Mouse (Mus musculus) kidney, embryonic 14.5 days (tissue): ENCODE results near the gene Sem1. TPM values are rescaled to one million over a fixed set of nuclear protein-coding genes. Genes with fewer than 3 reads are reported as not detected.

ENCODE experiments used
- ATAC-seq: fragments of 200-750 bp; cut with Nextera tagmentation; 2 replicates; pipeline ENCODE4 v1.8.0; 2017; ENCODE audit warnings: moderate number of reproducible peaks, mild to moderate bottlenecking, moderate TSS enrichment, moderate library complexity; ENCODE audit not compliant: low FRiP score, low TSS enrichment
- H3K27ac ChIP-seq: fragments of 300-500 bp; sonication (generic); 2 replicates; pipeline ENCODE4 v1.5.1; 2014; ENCODE audit warnings: low read depth, mild to moderate bottlenecking, low read length, moderate library complexity, mixed read lengths
- H3K27me3 ChIP-seq: fragments of 300-500 bp; sonication (generic); 2 replicates; pipeline ENCODE4 v1.6.1; 2014; ENCODE audit warnings: mild to moderate bottlenecking, low read length; ENCODE audit not compliant: control insufficient read depth, insufficient read depth
- H3K36me3 ChIP-seq: fragments of 300-500 bp; sonication (generic); 2 replicates; pipeline ENCODE4 v1.6.1; 2014; ENCODE audit warnings: low read length, mixed read lengths; ENCODE audit not compliant: control insufficient read depth, insufficient read depth
- H3K4me1 ChIP-seq: fragments of 300-500 bp; sonication (generic); 2 replicates; pipeline ENCODE4 v1.6.1; 2014; ENCODE audit warnings: low read length, mixed read lengths; ENCODE audit not compliant: control insufficient read depth, insufficient read depth
- H3K4me2 ChIP-seq: fragments of 300-500 bp; sonication (generic); replicated peaks from 2 replicates; pipeline ENCODE4 v1.6.1; 2014; ENCODE audit warnings: low read depth, mild to moderate bottlenecking, low read length
- H3K4me3 ChIP-seq: fragments of 300-500 bp; sonication (generic); 2 replicates; pipeline ENCODE4 v1.5.1; 2014; ENCODE audit warnings: mild to moderate bottlenecking, low read length
- H3K9ac ChIP-seq: fragments of 300-500 bp; sonication (generic); 2 replicates; pipeline ENCODE4 v1.6.1; 2014; ENCODE audit warnings: low read depth, mild to moderate bottlenecking, low read length, moderate library complexity
- H3K9me3 ChIP-seq: fragments of 300-500 bp; sonication (generic); 2 replicates; pipeline ENCODE4 v1.6.1; 2016; ENCODE audit warnings: low read length; ENCODE audit not compliant: control insufficient read depth
- WGBS: fragments of 180-500 bp; shearing (Covaris S2); extraction: QIAGEN DNeasy Blood & Tissue Kit; methylation state at CpG from one replicate; pipeline ENCODE4 v1.1.7; 2014; 5-methylcytosine and 5-hydroxymethylcytosine counted together
- polyA plus RNA-seq: library from polyadenylated mRNA; unstranded; fragments of >200 nt; fragmentation: Nextera tagmentation; extraction: Ambion mirVana; gene quantifications from 2 replicates; pipeline ENCODE4 v1.2.1, GENCODE M21; 2014

The Sem1 gene
- polyA plus RNA-seq, result 256 and 375 TPM in 2 replicates

DNA sequence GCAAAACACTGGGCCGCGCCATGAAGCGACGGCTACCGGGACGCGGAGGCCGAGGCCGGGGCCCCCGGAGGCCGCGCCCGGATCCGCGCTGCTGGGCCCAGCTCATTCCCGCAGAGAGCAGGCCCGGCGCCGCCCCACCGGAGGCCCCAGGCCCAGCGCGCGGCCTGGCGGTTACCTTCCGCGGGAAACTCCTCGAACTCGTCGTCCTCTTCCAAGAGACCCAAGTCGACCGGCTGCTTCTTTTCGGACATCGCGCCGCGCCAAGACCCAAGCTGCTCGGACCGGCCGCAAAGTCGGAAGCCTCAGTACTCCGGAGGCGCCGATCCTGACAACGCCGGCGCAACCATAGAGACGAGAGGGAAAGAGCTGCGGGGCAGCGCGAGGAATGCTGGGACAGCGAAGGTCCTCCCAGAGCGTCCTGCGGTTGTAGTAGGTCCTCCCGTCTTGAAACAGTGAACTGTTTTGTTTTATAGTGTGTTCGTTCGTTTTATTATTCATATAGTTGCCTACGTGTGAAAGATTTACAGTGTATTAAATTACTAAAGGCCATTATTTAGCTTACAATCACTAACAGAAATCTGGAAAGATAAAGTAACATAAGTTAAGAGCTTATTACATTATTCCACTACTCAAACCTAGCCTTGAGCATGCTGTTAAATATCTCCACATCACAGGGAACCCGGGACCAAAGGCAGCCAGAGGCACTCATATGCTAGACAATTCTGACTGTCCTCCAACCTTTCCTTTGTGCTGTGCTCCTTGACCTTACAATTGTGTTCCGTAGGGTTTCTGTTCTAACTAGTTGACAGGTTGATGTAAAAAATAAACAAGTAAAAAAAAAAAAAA, at the start of gene Sem1:
TSS of gene Sem1 (minus strand) at position 360 of the 846 bp plus-strand sequence.
- peak within 1 kb of the TSS; percentile 93 for H3K27ac ChIP-seq
- peak; percentile 99 for ATAC-seq
- WGBS, result under 1% methylated on average over 56 of the region's 59 CpGs

DNA sequence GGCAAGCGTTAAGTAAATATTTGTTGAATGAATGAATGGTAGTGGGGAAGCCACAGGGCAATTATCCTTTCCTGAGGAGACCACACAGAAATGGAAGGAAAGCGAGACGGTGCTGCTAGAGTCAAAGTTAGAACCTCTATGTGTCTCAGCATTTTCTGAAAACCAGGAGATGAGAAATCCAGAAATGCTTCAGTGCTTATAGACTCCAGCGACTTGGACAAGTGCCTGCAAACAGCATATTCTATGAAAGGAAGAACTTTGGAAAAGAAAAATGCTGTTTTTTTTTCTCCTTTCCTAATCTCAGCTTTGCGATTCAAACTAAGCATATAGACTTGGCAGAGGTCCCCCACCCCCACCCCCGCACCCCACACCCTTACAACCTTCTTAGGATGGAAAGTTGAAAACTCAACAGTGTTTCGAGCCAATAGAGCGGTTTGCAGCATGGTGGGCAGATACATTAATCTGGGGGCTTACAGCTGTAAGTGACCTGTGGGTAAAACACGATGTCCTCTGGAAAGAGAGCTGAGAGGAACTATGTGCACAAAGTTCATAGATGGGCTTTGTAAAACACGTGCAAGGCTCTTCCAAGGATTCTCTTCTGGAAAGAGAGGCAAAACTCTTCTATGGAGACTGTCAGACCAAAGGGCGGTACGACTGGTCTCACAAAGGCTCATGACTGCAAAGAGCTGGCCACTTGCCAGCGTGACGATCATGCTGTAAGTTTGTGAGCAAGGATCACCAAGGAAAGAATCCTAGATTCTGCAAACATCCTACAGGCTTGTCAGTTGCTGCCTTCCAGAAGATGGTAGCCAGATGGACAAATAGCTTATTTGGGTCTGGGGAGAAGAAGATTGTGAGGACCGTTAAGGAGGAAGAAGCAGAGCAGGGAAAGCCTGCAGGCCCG, 44.6 kb upstream of the Sem1 start:
- WGBS, result 66% methylated on average over 16 of the region's 16 CpGs
- Histone ChIP-seq H3K9me3 (no peaks in the 10 kb centered on the region; the same call in 1 of the 2 replicates), H3K27me3 (no peaks in the 10 kb centered on the region), H3K4me2 (no peak overlapping the region), H3K9ac (no peak overlapping the region), H3K4me1 (no peaks in the 10 kb centered on the region), H3K4me3 (no peak overlapping the region), H3K27ac (no peak overlapping the region), H3K36me3 (no peaks in the 10 kb centered on the region)
- ATAC-seq, result no peak

More for the DNA sequence above, at the start of gene Sem1:
- Histone ChIP-seq H3K9me3 (no peaks in the 10 kb centered on the region), H3K4me3 (peak within 1 kb of the TSS; percentile 95), H3K4me1 (peaks cover 8% of the 10 kb centered on the region; the same call in 1 of the 2 replicates), H3K9ac (peak within 1 kb of the TSS; percentile 97), H3K4me2 (peak within 1 kb of the TSS; percentile 43), H3K27me3 (no peaks in the 10 kb centered on the region), H3K36me3 (peaks cover 4% of the 10 kb centered on the region; the same call in 1 of the 2 replicates)

DNA sequence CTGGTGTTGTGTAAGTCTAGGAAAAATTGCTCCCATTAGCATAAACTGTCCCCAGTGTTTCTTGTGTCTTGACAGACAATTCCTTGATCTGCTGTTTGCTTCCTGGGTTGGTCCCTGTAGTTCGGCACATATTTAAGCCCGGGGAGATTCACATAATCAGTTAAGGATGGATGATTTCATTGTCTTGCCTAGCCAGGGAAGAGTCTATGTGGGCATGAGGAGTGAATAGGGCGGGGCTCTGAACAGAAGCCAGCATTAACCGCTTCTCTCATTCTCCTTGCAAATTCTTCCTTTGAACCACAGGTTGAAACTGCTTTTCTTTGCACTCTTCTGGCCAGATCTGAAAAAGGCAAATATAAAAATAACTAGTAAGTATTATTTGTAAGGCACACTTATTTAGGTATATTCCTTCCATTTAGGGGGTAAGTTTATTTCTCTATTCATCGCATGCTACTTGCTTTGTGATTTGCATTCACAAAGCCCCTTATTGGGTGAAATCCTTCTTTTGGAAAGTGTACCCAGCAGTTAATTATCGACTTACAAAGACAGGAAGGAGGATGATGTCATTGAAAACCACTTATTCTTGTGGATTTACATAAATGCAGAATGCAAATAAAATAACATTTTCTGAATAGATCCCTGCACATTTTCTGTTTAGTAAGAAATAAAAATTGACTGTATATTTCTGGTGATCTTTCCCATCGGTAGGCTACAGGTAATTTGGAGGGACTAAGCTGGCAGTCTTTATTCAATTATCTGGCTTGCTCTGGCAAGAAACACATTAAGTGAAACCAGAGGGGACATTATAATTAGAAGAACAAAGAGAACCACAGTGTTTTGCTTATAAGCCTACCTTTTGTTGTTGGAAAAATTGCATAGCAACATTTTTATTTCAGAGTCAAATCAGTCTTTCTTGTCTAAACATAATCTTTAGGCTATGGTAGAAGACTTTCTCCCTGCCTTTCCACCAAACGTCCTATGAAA, 25.4 kb upstream of the Sem1 start:
- H3K4me1 ChIP-seq, result no peaks in the 10 kb centered on the region
- no peak overlapping the region for H3K9ac ChIP-seq
- H3K27ac ChIP-seq, result no peak overlapping the region
- H3K9me3 ChIP-seq, result no peaks in the 10 kb centered on the region
- 80% methylated on average over 8 of the region's 8 CpGs for WGBS
- H3K36me3 ChIP-seq, result no peaks in the 10 kb centered on the region
- ATAC-seq, result no peak
- H3K4me2 ChIP-seq, result no peak overlapping the region
- H3K27me3 ChIP-seq, result no peaks in the 10 kb centered on the region
- no peak overlapping the region for H3K4me3 ChIP-seq

DNA sequence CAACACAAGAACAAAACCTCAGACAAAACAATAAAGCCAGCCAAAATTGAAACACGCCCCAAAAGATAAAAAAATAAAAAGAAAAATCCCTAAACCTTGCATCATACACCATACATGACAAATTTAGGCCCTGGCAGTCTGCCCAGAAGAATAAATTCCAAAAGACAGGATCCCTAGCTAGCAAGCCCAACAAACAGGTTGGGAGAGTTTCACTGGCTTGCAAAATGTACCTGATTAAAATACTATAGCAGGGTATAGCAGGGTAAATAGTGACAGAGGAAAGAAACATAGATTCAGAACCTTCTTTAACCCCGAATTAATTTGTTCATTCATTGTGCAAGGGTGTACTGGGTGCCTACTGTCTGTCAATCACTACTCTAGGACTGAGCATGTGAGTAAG, 7.8 kb upstream of the Sem1 start:
- WGBS, result 81% methylated on average over 2 of the region's 2 CpGs
- Histone ChIP-seq H3K9ac (no peak overlapping the region), H3K4me1 (no peaks in the 10 kb centered on the region), H3K36me3 (no peaks in the 10 kb centered on the region), H3K27me3 (no peaks in the 10 kb centered on the region), H3K4me2 (no peak overlapping the region), H3K9me3 (no peaks in the 10 kb centered on the region), H3K4me3 (no peak overlapping the region), H3K27ac (no peak overlapping the region)
- no peak for ATAC-seq

DNA sequence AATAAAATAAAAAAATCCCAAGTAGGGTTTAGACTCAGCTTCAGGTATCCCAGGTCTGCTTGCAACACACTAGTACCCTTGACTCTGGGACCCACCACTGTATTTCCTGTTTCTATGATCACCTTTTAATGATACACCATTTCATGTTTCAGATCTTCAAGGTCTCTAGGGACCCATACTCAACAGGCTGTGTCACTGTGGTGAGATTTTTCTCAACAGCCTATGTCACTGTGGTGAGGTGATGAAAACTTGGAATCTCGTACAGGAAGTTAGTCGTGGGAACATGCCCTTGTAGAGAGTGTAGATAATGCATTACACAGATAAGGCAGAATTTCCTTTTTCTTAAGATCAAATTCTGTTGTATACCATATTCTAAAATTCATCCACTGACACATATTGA, 3.4 kb upstream of the Sem1 start:
- Histone ChIP-seq H3K36me3 (no peaks in the 10 kb centered on the region), H3K4me3 (no peak overlapping the region), H3K4me1 (0 out of 2 replicates have a peak, but pooled peaks cover 2% of the 10 kb centered on the region), H3K9me3 (no peaks in the 10 kb centered on the region), H3K27ac (no peak overlapping the region), H3K27me3 (no peaks in the 10 kb centered on the region), H3K9ac (no peak overlapping the region), H3K4me2 (no peak overlapping the region)
- ATAC-seq, result no peak
- WGBS, result 83% methylated on average over 2 of the region's 2 CpGs

DNA sequence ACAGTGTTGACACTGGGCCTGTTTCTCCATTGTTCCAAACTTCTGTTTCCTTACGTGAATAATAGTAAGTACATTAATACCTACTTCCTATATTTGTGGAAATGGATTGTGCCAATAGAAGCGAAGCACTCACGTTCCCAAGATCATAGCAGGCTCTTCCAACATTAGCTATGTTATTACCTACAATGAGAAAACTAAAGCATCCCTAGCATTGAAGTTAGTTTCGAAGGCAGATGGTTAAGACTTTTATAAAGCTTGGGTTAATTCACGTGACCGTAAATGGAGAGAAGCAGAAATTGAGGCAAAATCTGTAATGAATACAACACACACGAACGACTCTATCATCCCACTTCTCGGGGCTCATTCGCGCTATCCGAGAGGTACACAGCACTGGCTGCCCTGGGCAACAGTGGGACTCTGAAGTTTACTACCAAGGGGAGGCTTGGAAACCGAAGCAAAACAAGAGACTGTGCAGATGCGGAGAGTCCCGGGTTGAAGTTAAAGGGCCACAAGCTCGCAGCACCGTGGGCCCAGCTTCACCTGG, 650 bp downstream of the Sem1 start:
- Histone ChIP-seq H3K4me1 (peaks cover 8% of the 10 kb centered on the region; the same call in 1 of the 2 replicates), H3K36me3 (peaks cover 4% of the 10 kb centered on the region; the same call in 1 of the 2 replicates), H3K4me3 (peak overlapping the region; percentile 95), H3K27ac (peak overlapping the region; percentile 93), H3K9ac (peak overlapping the region; percentile 97), H3K9me3 (no peaks in the 10 kb centered on the region), H3K27me3 (no peaks in the 10 kb centered on the region), H3K4me2 (peak overlapping the region; percentile 43)
- 3% methylated on average over 17 of the region's 17 CpGs for WGBS
- peak; percentile 74 for ATAC-seq

DNA sequence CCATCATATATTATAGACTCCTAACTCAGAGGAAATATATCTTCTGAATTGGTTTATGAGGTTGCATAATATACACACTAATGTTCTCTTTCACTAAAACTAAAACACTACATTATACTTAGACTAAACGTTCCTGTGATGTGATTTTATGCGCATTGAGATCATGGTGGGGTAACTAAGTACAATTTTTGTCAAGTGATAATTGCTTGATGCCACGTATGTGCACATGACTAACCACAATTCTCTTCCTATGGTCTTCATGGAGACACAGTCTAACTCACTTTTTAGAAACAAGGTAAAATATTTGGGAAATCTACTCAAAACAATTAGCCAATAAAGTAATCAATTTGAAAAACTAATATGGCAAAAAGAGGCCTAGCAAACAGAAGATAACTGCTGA, 1.2 kb downstream of the Sem1 start:
- Histone ChIP-seq H3K4me3 (peak overlapping the region; percentile 95), H3K9ac (peak overlapping the region; percentile 97; the same call in 1 of the 2 replicates), H3K4me1 (peaks cover 8% of the 10 kb centered on the region; the same call in 1 of the 2 replicates), H3K27ac (no peak overlapping the region), H3K4me2 (peak overlapping the region; percentile 43), H3K9me3 (no peaks in the 10 kb centered on the region), H3K27me3 (no peaks in the 10 kb centered on the region), H3K36me3 (peaks cover 4% of the 10 kb centered on the region; the same call in 1 of the 2 replicates)
- WGBS, result 67% methylated on average over 3 of the region's 3 CpGs
- ATAC-seq, result no peak

DNA sequence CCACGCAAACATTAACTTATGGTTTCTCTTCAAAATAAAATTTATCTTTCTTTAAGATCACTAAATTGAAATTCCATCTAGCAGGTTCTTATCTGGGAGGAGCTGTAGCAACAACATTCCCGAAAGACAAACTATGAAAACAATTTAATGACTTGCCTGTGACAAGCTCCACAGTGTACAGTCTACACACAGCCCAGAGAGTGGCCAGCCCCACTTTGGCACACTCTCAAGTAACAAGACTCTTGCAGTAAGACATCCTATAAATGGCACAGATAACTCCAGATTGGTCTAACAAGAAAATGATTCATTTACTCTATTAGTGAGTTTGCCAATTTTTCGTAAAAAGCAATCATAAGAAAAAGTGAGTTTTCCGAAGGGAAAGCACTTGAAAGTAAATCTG, 2.7 kb downstream of the Sem1 start:
- 75% methylated on average over 4 of the region's 4 CpGs for WGBS
- ATAC-seq, result no peak
- H3K9ac ChIP-seq, result no peak overlapping the region
- no peaks in the 10 kb centered on the region for H3K27me3 ChIP-seq
- peaks cover 4% of the 10 kb centered on the region; the same call in 1 of the 2 replicates for H3K36me3 ChIP-seq
- peaks cover 8% of the 10 kb centered on the region; the same call in 1 of the 2 replicates for H3K4me1 ChIP-seq
- no peak overlapping the region for H3K4me3 ChIP-seq
- no peak overlapping the region for H3K27ac ChIP-seq
- no peaks in the 10 kb centered on the region for H3K9me3 ChIP-seq
- no peak overlapping the region for H3K4me2 ChIP-seq
